Mouse (Mus musculus) E14TG2a.4 (cell line): ENCODE results near the gene Prex1.
"Not testable (repeated sequence)": the region's sequence is repeated elsewhere in the genome, so short reads cannot be mapped to it uniquely, and the experiment has no call there.

Experiments
- H3K27me3 ChIP-seq: 2 replicates; pipeline ENCODE4 v1.6.1; 2014; ENCODE audit warnings: low read length, control low read depth; ENCODE audit not compliant: insufficient read depth
- H3K36me3 ChIP-seq: 2 replicates; pipeline ENCODE4 v1.6.1; 2014; ENCODE audit warnings: low read length, control low read depth; ENCODE audit not compliant: insufficient read depth
- H3K4me1 ChIP-seq: replicated peaks from 2 replicates; pipeline ENCODE4 v1.6.1; 2014; ENCODE audit warnings: low read depth, low read length, control low read depth
- H3K4me3 ChIP-seq: replicated peaks from 2 replicates; pipeline ENCODE4 v1.5.1; 2014; ENCODE audit warnings: mild to moderate bottlenecking, low read length
- H3K9me3 ChIP-seq: 2 replicates; pipeline ENCODE4 v1.6.1; 2014; ENCODE audit warnings: low read length, control low read depth
- CTCF ChIP-seq: conservative IDR thresholded peaks from 2 replicates; pipeline ENCODE4 v1.5.1; 2014; ENCODE audit warnings: low read length
- NANOG ChIP-seq: IDR thresholded peaks from 2 replicates; pipeline ENCODE4 v1.6.1; 2014; ENCODE audit warnings: borderline replicate concordance, low read length, mixed read lengths
- POU5F1 ChIP-seq: IDR thresholded peaks from 2 replicates; pipeline ENCODE4 v1.6.1; 2014; ENCODE audit warnings: low read length, borderline replicate concordance

The Prex1 gene

DNA sequence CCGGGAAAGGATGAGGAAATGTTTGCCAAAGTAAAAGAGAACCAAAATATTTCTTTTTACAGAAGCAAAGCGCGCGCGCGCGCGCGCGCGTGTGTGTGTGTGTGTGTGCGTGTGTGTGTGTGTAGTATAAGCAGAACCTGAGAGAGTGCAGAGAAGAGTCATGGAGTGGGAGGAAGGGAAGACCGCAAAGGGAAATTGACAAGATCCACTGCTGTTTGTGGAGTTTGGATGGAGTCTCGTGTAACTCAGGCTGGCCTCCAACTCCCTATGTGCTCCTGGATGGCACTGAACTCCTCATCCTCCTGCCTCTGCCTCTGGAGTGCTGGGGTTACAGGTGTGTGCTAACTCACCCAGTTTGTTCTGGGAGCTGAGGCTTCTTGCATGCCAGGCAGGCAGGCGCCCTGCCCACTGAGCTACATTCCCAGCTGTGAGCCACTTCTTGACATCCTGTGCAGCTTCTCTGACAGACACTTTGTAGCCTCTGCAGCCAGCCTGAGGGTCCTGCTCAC lies 191.0 kb downstream of the Prex1 start:
- Histone ChIP-seq H3K4me1 (peaks cover 66% of the 10 kb centered on the region), H3K27me3 (peaks cover 8% of the 10 kb centered on the region; the same call in 1 of the 2 replicates), H3K36me3 (no peaks in the 10 kb centered on the region), H3K4me3 (peak overlapping the region; percentile 35; the same call in 1 of the 2 replicates), H3K9me3 (peaks cover 11% of the 10 kb centered on the region)
- TF ChIP-seq CTCF (no peak), POU5F1 (no peak), NANOG (no peak)

DNA sequence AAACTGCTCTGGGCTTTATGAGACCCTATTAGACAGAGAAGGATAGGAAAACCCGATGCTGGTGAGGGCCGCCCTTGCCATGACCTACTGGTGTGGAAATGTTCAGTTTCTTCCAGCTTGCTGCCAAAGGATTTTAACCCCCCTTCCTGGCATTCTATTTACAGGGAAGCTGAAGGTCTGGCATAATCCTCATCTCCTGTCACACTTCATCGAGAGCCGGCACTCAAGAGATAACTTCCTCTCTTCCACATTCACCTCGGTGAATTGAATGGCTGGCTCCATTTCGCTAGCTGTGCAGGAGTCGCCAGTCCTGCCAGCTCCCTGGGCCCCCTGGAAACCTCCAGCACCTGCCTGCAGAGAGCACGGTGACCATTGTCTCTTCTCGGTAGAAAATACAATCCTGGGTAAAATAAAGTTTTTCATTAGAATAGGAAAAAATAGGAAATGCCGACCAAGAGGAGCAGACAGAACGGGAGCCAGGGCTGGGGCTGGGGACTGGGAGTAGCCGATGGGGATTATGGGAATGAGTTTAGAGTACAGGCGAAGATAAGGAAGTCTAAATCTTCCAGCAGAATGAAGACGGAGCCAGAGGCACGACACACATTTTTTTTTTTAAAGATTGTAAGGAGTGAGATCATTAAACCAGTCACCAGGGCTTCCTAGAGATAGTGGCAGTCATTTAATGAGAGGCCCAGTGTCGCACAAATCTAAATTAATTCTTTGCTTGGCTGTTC lies 191.6 kb downstream of the Prex1 start:
- Histone ChIP-seq H3K27me3 (peaks cover 8% of the 10 kb centered on the region; the same call in 1 of the 2 replicates), H3K36me3 (no peaks in the 10 kb centered on the region), H3K9me3 (peaks cover 5% of the 10 kb centered on the region), H3K4me3 (peak overlapping the region; percentile 45), H3K4me1 (peaks cover 71% of the 10 kb centered on the region)
- TF ChIP-seq CTCF (no peak), POU5F1 (no peak)

DNA sequence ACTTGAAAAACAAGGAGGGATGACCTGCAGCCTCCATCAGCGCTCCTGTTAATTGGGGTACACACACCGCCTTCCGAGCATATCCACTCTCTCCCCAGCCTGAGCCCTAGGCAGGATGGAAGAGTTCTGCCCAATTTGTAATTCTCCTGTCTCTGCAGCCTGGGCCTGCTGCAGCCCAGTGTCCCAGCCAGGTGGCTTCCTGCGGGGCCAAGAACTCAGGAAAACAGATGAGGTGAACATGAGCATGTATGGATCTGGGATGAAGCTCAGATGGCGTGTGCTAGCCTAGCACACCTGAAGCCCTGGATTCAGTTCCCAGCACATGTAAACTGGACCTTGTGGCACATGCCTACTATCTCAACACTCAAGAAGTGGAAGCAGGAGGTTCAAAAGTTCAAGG lies 192.2 kb downstream of the Prex1 start:
- Histone ChIP-seq H3K9me3 (no peaks in the 10 kb centered on the region), H3K36me3 (no peaks in the 10 kb centered on the region), H3K4me3 (0 out of 2 replicates have a peak overlapping the region, but pooled peaks have one; percentile 45), H3K4me1 (peaks cover 76% of the 10 kb centered on the region), H3K27me3 (peaks cover 8% of the 10 kb centered on the region; the same call in 1 of the 2 replicates)
- TF ChIP-seq CTCF (no peak), POU5F1 (no peak), NANOG (no peak)

DNA sequence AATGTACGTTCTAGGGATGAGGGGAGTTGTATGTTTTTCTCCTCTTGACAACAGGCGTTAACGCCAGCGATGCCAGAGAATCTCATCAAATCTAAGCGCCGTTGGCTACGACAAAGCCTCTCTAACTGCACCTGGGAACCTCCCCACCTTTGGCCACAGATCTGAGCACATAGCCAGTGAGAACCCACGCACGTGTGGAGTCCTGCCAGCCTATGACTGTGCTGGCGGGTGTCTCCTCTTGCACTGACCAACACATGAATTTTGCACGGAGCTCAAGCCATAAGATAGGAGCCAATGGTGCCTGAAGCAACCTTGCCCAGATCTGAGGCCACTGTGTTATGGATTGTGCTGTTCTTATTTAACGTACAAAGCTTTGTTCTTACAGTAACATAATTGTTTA lies 193.1 kb downstream of the Prex1 start:
- peaks cover 71% of the 10 kb centered on the region for H3K4me1 ChIP-seq
- H3K4me3 ChIP-seq = no peak overlapping the region
- no peaks in the 10 kb centered on the region for H3K9me3 ChIP-seq
- H3K36me3 ChIP-seq = no peaks in the 10 kb centered on the region
- peaks cover 8% of the 10 kb centered on the region; the same call in 1 of the 2 replicates for H3K27me3 ChIP-seq
- TF ChIP-seq POU5F1 = no peak
- no peak for TF ChIP-seq CTCF
- TF ChIP-seq NANOG = no peak

DNA sequence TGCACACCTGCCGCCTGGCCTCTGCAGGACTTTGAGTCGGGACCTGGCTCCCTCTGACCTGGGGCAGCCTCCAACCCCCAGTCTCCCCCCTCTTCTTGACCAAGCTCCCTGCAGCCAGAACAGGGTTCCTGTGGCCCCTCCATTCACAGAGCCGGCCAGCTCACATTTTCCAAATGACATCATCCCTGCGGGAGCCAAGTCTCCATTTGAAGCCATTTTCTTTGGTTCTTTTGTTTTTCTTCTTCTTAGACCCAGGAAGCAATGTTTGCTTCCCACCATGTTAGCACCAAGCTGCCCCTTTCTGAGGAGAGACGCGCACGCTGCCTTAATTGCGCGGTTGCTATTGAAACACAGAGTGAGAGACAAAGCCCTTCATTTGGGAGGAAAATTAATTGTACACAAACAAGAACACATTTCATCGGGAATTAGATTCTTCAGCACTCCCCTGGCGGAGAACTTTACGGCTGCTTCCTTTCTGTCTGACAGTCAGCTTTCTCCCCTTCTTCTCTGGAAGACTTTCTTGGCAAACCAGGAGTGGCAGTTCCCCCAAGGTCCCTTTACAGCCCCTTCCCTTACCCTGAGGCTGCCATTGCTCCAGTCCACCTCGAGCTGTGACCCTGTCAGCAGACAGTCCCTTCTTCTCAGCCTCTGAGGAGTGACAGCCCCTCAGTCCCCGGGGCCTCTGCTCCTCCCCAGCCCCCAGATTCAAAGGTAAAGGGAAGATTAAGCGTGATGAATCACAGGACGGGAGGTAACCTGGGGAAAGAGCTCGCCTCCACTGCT lies 196.0 kb downstream of the Prex1 start:
- H3K36me3 ChIP-seq, H3K4me3 ChIP-seq, H3K27me3 ChIP-seq, H3K9me3 ChIP-seq: not testable (repeated sequence)
- peaks cover 50% of the 10 kb centered on the region for H3K4me1 ChIP-seq

DNA sequence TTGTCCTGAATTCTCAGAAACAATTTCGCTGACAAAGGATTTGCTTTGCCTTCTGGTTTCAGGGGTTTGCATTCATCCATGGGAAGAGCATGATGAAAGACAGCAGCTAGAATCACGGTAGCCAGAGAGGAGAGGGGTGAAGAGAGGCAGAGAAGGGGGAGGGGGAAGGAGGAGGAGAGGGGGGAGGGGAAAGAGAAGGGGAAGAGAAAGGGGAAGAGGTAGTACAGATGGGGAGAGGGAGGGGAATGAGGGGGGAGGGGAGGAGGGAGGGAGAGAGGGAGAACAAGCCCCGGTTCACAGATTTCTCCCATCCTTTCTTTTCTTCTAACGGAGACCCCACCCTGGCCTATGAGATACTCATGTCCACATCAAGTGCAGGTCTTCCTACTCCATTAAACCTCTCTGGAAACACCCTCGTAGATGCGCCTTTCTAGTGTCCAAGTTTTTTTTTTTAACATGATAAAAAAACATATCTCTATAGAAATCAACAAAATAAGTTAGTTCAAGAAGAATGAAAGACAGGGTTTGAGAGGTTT lies 196.7 kb downstream of the Prex1 start:
- no peak overlapping the region for H3K4me3 ChIP-seq
- H3K9me3 ChIP-seq = no peaks in the 10 kb centered on the region
- no peaks in the 10 kb centered on the region for H3K36me3 ChIP-seq
- peaks cover 48% of the 10 kb centered on the region for H3K4me1 ChIP-seq
- TF ChIP-seq POU5F1 (no peak), CTCF (no peak), NANOG (no peak)
- peaks cover 8% of the 10 kb centered on the region; the same call in 1 of the 2 replicates for H3K27me3 ChIP-seq
